Mouse (Mus musculus): Measurements from ENCODE around the gene Dmac2. TPM values are rescaled to one million over a fixed set of nuclear protein-coding genes. Genes with fewer than 3 reads are reported as not detected.

Gene Dmac2
- polyA plus RNA-seq, 1 experiment from 2014 or later = 37.8 TPM

DNA sequence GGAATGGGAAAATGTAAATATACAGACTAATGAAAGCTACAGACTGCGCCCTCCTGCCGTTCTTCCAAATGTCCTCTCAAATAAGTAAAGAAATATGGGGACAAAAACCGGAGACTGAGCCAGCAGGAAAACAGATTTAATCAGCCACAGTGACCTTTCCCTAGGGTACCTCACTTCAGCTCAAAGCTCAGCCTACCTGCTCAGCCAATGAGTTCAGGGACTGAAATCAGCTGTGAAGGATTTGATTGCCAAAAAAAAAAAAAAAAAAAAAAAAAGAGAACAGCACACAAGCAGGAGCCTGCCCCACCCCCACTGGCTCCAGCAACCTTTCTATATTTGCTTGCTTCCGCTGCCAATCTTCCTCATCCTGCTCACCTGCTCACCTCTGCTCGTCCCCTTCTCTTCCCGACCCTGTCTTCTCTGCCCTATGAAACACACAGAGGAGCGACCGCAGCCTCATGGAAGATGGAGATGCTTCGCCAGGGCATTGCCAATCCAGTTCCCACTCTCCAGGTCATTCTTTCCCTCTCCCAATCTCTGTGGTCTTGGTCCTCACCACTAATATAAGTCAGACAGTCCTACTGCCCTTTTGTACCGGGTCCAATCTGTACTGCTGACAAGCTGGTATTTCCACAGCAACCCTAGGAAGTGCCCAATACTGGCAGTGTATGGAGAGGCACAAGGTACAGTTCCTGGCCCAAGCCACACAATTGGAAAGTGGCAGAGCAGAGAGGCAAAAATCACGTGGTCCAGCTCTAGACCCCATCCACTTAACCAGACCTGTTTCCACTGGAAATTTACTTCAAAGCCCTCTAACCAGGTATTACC lies 36.6 kb downstream of the Dmac2 start:
- H3K27me3 ChIP-seq = no peaks in the 10 kb centered on the region
- peaks cover 10% of the 10 kb centered on the region; the same call in 1 of the 2 replicates for H3K36me3 ChIP-seq
- H3K27ac ChIP-seq = no peak overlapping the region
- no peak for ATAC-seq (ENCODE audit: insufficient number of reproducible peaks, insufficient read depth, low FRiP score, low TSS enrichment, low read depth)
- peaks cover 25% of the 10 kb centered on the region for H3K4me1 ChIP-seq (replicated peaks)
- no peaks in the 10 kb centered on the region for H3K9me3 ChIP-seq
- H3K4me2 ChIP-seq = no peak overlapping the region
- H3K9ac ChIP-seq (replicated peaks) = no peak overlapping the region
- no peak overlapping the region for H3K4me3 ChIP-seq (replicated peaks)
- 75% methylated on average over 11 of the region's 11 CpGs for WGBS

DNA sequence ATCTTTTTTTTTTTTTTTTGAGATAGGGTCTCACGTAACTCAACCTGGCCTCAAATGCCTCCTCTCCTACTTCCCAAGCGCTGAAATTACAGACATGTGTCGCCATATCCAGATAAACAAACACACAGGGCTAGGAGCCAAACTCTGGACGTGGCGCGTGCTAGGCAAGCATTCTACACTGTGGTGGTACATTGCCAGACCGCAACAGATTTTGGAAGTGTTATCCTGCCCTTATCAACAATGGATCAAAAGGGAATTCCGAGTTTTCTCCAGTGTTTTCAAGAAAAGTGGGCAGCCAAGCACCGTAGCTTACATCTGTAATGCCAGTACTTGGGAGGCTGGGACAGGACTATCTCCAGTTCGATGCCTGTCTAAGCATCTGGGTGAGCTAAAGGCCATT lies 38.6 kb downstream of the Dmac2 start:
- H3K4me1 ChIP-seq (replicated peaks) = peaks cover 25% of the 10 kb centered on the region
- peak overlapping the region; percentile 65 for H3K9ac ChIP-seq (replicated peaks)
- H3K4me3 ChIP-seq (replicated peaks) = peak overlapping the region; percentile 69
- peaks cover 15% of the 10 kb centered on the region for H3K36me3 ChIP-seq
- WGBS = 42% methylated on average over 10 of the region's 10 CpGs
- H3K27ac ChIP-seq = no peak overlapping the region
- H3K9me3 ChIP-seq = no peaks in the 10 kb centered on the region
- no peaks in the 10 kb centered on the region for H3K27me3 ChIP-seq
- no peak for ATAC-seq (ENCODE audit: insufficient number of reproducible peaks, insufficient read depth, low FRiP score, low TSS enrichment, low read depth)
- H3K4me2 ChIP-seq = peak overlapping the region; percentile 84

DNA sequence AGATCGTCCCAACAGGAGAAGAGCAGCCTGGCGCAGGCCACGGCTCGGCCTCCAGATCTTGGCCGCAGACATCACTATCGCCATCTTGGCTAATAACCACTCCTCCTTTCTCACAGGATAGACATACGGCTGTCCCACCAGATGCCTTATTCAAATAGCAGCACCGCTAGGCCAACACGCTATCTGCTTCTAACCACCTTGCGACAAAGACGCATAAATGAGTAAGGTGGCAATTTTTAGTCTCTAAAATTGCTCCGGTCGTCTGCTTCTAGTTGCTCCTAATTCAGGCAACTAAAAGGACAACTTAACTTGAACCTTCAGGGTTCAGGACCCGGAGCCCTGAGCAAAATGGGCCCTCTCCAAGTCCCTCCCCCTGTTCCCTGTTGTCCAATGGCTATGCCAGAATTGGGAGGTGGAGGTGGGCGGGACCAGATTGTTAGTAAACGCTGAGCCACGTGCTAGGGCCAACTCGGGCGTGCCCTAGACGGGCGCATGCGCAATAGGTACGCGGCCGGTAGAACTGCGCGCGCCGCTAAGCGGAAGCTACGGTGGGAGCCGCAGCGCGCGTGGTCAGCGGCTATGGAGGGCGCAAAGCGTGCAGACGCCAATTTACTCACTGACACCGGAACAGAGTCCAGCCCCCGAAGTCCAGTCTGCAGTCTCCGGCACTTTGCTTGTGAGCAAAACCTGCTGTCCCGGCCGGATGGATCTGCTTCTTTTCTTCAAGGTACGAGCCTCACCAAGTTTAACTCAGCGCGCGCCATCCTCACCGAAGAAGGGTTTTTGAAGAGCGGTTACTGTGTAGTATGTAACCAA lies 39.7 kb downstream of the Dmac2 start, which contains the start of the genes Bckdha and Exosc5:
Bckdha (minus strand) TSS at position 325 of the 816 bp plus-strand sequence.
Exosc5 (plus strand) TSS at position 508 of the 816 bp plus-strand sequence.
- Histone ChIP-seq H3K27me3 (no peaks in the 10 kb centered on the region), H3K4me2 (peak within 1 kb of the TSS; percentile 84), H3K4me1 (replicated peaks) (peaks cover 25% of the 10 kb centered on the region), H3K9ac (replicated peaks) (peak within 1 kb of the TSS; percentile 65), H3K36me3 (peaks cover 20% of the 10 kb centered on the region), H3K4me3 (replicated peaks) (peak within 1 kb of the TSS; percentile 69), H3K9me3 (no peaks in the 10 kb centered on the region), H3K27ac (peak within 1 kb of the TSS; percentile 70; the same call in 1 of the 2 replicates)
- peak; percentile 98 for ATAC-seq (ENCODE audit: insufficient number of reproducible peaks, insufficient read depth, low FRiP score, low TSS enrichment, low read depth)
- under 1% methylated on average over 50 of the region's 50 CpGs for WGBS

DNA sequence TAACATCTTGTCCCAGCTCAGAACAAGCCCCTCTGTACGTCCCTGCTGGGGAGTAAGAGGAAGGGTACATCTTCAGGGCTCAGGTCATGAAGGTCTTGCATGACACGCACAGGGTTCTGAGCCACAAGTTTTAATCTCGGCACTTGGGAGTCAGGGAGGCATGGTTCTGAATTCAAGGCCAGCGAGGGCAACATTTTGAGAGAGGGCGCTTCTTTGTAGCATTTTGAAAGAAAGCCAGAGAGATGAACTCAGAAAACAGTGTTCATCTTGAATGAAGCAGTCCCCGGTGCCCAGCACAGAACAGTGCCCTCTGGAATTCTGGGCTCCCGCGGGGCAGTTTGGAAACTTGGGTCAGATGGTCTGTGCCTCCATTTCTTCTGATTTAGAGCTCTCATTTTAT lies 47.2 kb downstream of the Dmac2 start:
- Histone ChIP-seq H3K27ac (no peak overlapping the region), H3K9ac (replicated peaks) (no peak overlapping the region), H3K36me3 (peaks cover 73% of the 10 kb centered on the region), H3K4me2 (no peak overlapping the region), H3K4me1 (replicated peaks) (no peaks in the 10 kb centered on the region), H3K9me3 (no peaks in the 10 kb centered on the region), H3K27me3 (no peaks in the 10 kb centered on the region), H3K4me3 (replicated peaks) (no peak overlapping the region)
- WGBS = 90% methylated on average over 8 of the region's 8 CpGs
- no peak for ATAC-seq (ENCODE audit: insufficient number of reproducible peaks, insufficient read depth, low FRiP score, low TSS enrichment, low read depth)

DNA sequence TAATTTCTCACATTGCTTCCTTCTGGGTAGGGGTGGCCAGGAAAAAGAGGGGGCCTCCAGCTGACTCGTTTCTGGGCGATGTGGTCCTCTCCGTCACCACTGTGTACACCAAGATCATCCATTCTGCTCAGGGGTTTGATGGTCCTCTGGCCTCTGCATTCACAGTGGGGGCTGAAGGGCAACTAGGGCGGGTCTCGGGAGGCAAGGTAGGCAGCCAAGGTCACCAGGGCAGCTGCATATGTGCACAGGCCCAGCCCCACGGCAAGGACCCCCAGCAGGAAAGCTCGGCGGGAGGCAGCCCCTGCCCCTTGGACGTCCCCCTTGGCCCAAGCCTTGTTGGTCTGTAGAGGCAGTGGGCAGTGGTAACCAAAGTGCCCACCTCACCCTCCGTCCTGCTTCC lies 49.9 kb downstream of the Dmac2 start:
- no peak overlapping the region for H3K9ac ChIP-seq (replicated peaks)
- no peak for ATAC-seq (ENCODE audit: insufficient number of reproducible peaks, insufficient read depth, low FRiP score, low TSS enrichment, low read depth)
- WGBS = 85% methylated on average over 10 of the region's 10 CpGs
- H3K27ac ChIP-seq = no peak overlapping the region
- H3K9me3 ChIP-seq = no peaks in the 10 kb centered on the region
- peaks cover 18% of the 10 kb centered on the region for H3K27me3 ChIP-seq
- H3K36me3 ChIP-seq = peaks cover 53% of the 10 kb centered on the region
- no peaks in the 10 kb centered on the region for H3K4me1 ChIP-seq (replicated peaks)
- H3K4me3 ChIP-seq (replicated peaks) = no peak overlapping the region
- no peak overlapping the region for H3K4me2 ChIP-seq

DNA sequence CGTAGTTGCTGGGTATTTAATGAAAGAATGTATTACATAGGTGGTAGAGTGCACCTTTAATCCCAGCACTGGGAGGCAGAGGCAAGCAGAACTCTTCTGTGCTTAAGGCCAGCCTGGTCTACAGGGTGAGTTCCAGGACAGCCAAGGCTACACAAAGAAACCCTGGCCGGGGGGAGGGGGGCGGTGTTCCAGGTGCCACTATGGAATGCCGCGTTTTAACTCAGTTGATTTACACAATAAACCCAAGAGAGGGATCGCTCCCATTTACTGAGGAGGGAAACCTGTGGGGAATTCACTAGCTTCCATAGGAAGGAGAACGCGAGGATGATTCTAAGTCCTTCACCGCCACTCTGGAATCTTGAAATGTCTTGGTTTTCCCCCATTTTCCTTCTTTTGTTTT lies 50.4 kb downstream of the Dmac2 start:
- Histone ChIP-seq H3K9ac (replicated peaks) (no peak overlapping the region), H3K27ac (no peak overlapping the region), H3K4me1 (replicated peaks) (peaks cover 3% of the 10 kb centered on the region), H3K4me3 (replicated peaks) (no peak overlapping the region), H3K36me3 (peaks cover 49% of the 10 kb centered on the region), H3K4me2 (no peak overlapping the region), H3K27me3 (peaks cover 23% of the 10 kb centered on the region), H3K9me3 (no peaks in the 10 kb centered on the region)
- no peak for ATAC-seq (ENCODE audit: insufficient number of reproducible peaks, insufficient read depth, low FRiP score, low TSS enrichment, low read depth)
- 82% methylated on average over 9 of the region's 9 CpGs for WGBS

DNA sequence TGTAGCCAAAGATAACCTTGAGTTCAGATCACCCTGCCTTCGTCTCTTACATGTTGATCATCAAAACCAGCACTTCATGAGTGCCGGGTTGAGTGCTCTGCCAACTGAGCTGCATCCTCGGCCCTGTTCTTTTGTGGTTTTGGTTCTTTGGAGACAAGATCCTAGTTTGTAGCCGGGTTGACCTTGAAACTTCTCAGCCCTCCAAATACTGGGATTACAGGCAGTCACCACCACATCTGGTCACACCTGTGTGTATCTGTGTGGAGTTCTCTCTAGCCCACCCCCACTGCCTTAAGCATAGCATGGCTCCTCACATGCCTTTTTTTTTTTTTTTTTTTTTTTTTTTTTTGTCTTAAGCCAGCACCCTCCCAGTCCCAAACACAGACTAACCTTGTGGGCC lies 50.9 kb downstream of the Dmac2 start:
- Histone ChIP-seq H3K9ac (replicated peaks) (no peak overlapping the region), H3K4me1 (replicated peaks) (peaks cover 8% of the 10 kb centered on the region), H3K9me3 (no peaks in the 10 kb centered on the region), H3K4me2 (no peak overlapping the region), H3K4me3 (replicated peaks) (no peak overlapping the region), H3K36me3 (peaks cover 44% of the 10 kb centered on the region), H3K27ac (no peak overlapping the region), H3K27me3 (peaks cover 28% of the 10 kb centered on the region)
- 90% methylated on average over 4 of the region's 4 CpGs for WGBS
- no peak for ATAC-seq (ENCODE audit: insufficient number of reproducible peaks, insufficient read depth, low FRiP score, low TSS enrichment, low read depth)

DNA sequence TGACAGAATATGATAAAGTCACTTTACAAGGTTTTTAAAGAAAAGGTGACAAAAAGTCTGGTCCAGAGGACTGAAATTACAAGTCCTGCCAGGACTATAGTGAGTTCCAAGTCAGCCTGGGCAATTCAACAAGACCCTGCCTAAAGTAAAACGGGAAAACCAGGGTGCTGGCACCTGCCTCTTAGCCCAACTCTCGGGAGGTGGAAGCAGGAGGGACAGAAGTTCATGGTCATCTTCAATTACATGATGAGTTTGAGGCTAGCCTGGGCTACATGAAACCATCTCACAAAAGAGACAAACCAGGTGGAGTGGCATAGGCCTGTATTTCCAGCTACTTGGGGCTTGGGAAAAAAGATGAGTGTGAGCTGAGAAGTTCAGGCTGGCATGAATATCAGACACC lies 52.5 kb downstream of the Dmac2 start:
- Histone ChIP-seq H3K36me3 (peaks cover 30% of the 10 kb centered on the region), H3K4me2 (no peak overlapping the region), H3K27ac (no peak overlapping the region), H3K4me1 (replicated peaks) (peaks cover 11% of the 10 kb centered on the region), H3K9ac (replicated peaks) (no peak overlapping the region), H3K9me3 (no peaks in the 10 kb centered on the region), H3K4me3 (replicated peaks) (no peak overlapping the region), H3K27me3 (peaks cover 44% of the 10 kb centered on the region)
- ATAC-seq (ENCODE audit: insufficient number of reproducible peaks, insufficient read depth, low FRiP score, low TSS enrichment, low read depth) = no peak
- WGBS = 78% methylated on average over 2 of the region's 2 CpGs

DNA sequence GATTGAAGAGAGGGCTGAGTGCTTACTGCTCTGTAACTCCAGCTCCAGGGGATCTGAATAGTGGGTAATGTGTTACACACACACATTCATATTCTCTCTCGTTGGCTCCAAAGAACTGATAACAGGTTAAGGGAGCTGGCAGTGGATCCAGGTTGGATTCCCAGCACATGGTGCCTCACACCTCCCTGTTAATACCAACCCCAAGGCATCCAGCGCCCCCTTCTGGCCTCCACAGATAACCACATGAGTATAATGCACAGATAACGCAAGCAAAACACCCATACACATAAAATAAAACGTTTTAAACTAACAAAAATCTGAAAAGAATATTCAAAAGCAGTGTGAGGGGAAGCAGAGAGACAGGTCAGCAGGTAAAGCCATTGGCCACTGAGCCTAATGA lies 53.2 kb downstream of the Dmac2 start:
- Histone ChIP-seq H3K27ac (no peak overlapping the region), H3K9ac (replicated peaks) (no peak overlapping the region), H3K4me1 (replicated peaks) (peaks cover 11% of the 10 kb centered on the region), H3K27me3 (peaks cover 48% of the 10 kb centered on the region), H3K4me3 (replicated peaks) (no peak overlapping the region), H3K36me3 (peaks cover 23% of the 10 kb centered on the region), H3K9me3 (no peaks in the 10 kb centered on the region), H3K4me2 (no peak overlapping the region)
- WGBS = 48% methylated on average over 4 of the region's 4 CpGs
- no peak for ATAC-seq (ENCODE audit: insufficient number of reproducible peaks, insufficient read depth, low FRiP score, low TSS enrichment, low read depth)

DNA sequence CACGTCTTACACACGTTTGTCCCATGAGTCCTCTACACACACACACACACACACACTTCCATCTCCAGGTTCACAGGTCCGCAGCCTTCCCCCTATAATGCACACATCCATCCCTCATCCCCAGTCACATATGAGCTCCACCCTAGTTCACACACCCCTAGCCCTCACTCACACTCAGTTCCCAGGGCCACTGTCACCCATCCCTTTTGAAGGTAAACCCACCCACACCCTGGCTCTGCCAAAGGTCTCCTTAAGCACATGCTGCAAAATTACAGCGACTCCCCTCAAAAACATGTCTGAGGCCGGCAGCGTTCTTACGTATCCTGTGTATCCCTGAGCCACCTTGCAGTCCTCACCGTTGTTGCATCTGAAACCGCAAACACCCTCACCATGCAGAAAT lies 55.1 kb downstream of the Dmac2 start:
- Histone ChIP-seq H3K36me3 (peaks cover 4% of the 10 kb centered on the region), H3K4me2 (peak overlapping the region; percentile 58), H3K27ac (no peak overlapping the region), H3K9ac (replicated peaks) (peak overlapping the region; percentile 40; the same call in 1 of the 2 replicates), H3K4me1 (replicated peaks) (peaks cover 11% of the 10 kb centered on the region), H3K4me3 (replicated peaks) (peak overlapping the region; percentile 35), H3K27me3 (peaks cover 60% of the 10 kb centered on the region), H3K9me3 (no peaks in the 10 kb centered on the region)
- 25% methylated on average over 9 of the region's 9 CpGs for WGBS
- ATAC-seq (ENCODE audit: insufficient number of reproducible peaks, insufficient read depth, low FRiP score, low TSS enrichment, low read depth) = no peak

DNA sequence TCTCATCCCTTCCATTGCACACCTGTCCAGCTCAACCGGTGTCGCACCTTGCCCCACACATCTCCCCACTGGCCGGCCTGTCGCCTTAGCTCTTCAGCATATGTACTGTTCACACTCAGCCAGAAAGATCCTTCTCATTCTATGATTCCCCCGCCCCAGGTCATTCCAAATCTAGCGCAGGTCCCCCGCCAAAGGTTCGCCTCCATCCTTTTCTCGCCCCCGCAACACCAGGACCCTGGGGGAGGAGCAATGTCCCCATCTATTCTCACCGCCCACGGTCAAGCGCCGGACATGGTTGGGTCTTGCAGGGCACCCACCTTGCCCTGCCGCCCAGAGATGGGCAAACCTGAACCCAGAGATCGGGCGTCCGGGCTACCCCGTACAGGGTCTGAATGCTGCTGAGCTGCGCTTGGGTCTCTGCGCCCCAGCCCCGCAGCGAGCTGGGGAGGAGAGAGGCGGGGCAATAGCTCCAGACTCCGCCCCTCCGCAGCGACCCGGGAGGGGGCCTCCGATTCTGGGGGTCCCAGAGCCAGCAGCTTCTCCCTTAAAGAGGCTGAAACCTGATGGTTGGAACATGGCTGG lies 55.6 kb downstream of the Dmac2 start, which contains the start of gene Tmem91:
Tmem91 (minus strand) TSS at position 448 of the 582 bp plus-strand sequence.
- no peaks in the 10 kb centered on the region for H3K36me3 ChIP-seq
- H3K9me3 ChIP-seq = no peaks in the 10 kb centered on the region
- peak within 1 kb of the TSS; percentile 40; the same call in 1 of the 2 replicates for H3K9ac ChIP-seq (replicated peaks)
- peaks cover 63% of the 10 kb centered on the region for H3K27me3 ChIP-seq
- H3K4me1 ChIP-seq (replicated peaks) = peaks cover 11% of the 10 kb centered on the region
- peak within 1 kb of the TSS; percentile 35 for H3K4me3 ChIP-seq (replicated peaks)
- 3% methylated on average over 29 of the region's 29 CpGs for WGBS
- ATAC-seq (ENCODE audit: insufficient number of reproducible peaks, insufficient read depth, low FRiP score, low TSS enrichment, low read depth) = no peak
- H3K27ac ChIP-seq = no peak within 1 kb of the TSS
- peak within 1 kb of the TSS; percentile 58 for H3K4me2 ChIP-seq
